Mouse (Mus musculus) kidney, adult 8-10 months (tissue): Measurements from ENCODE around the gene Prdm11.

ENCODE experiments used
- DNase-seq, 2 experiments: peaks; one replicate each; pipeline ENCODE4 v3.0.0; 2022

The Prdm11 gene

DNA sequence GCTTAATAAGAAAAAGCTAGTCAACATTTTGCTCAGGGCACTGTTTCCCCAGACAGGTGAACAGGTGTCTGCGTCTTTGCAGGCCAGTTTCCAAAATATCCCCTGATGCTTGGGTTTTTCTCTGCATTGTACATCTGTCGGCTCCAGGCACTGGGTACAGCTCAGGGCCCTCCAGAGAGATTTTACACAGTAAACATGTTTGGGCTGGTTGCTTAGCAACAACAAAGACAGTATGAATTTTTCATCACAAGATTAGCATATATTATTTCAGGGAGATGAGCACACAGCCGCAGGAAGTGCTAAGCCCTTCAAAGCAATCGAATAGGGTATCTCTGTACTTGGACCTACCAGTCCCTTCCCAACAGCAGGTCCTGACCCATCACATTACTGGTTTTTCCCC lies 125.3 kb downstream of the Prdm11 start:
- DNase-seq, result no peak

DNA sequence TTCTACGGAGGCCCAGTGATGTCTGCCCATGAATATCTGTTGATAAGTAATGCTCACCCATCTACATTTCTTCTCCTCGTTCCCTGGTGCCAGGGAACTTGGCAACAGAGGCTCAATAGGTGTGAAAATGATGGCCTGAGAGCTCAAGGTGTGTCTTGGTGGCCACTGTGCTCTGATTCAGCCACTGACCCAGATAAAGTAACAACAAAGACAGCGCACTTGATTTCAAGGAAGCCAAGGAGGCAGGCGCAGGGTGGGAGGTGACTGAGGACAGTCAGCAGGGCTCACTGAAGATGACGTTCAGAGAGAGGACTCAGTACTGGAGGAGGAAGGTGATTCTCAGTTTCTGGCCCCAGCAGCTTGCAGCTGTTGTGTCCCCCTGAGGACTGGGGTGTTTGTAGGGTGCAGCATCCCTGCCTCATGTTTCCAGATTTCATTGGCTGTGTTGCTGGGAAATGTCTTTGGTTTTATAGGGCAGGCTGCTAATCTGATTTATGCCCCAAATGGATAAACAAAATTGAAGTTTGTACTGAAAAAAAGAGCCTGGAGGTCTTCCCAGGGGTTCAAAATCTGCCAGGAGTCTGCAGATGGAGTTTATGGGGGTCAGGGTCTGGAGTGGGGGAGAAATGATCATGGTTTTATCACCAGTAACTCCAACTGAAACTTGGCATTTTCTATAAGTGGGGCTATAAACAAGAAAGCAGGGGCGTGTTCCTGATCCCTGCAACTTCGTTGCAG lies 128.4 kb downstream of the Prdm11 start:
- peak; percentile 3 to 14 for DNase-seq

DNA sequence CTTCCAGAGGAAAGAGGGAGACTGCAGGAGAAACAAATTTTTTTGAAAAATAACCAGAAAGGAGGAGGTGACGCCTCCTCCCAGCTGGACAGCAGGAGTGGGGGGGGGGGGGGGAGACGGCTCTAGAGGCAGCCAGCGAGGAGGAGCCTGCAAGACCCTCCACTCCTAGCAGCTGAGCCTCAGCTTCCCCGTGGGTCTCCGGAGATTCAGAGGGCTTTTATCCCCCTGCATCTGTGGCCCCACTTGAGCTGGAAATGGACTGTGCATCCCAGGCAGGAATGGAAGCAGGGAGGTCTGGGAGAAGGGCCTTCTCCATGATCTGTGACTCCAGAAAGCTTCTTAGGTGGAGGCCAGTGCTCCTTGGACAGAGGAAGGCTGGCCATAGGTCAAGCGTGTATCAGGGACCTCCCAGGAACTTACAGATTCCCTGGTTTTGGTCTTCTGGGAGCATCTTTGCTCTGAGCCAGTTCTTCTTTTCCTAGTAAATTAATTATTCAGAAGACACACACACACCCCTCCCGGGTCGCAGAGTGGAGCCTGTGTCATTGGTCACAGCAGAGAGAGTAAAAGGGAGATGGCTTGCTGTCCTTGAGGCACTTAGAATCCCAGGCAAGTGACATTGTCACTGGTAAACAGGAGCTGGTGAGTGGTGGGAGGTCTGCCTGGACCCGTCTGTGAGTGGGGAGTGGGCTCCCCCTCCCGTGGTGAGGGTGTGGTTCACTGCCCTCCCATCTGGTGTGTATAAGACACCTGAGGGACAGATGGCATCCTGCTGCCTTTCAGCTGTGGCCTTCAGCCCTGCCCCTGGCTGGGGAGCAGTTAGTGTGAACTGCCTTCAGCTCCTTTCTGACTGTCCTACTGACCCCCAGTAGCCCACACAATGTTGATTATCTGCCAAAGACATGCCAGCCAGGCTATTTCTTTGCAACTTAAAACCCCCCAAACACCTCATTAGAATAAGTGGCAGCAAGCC lies 130.0 kb downstream of the Prdm11 start:
- DNase-seq, result no peak
